Mouse (Mus musculus): Measurements from ENCODE around the gene Dnajc3.

GRCm38 (mm10) chr14:119025889-119026288 lies 88.1 kb downstream of the Dnajc3 start:
- TF ChIP-seq POLR2A (IDR thresholded peaks at IDR 0.05; ENCODE audit: borderline replicate concordance, extremely low read depth, low read depth, low read length) (no peak), CTCF (IDR thresholded peaks at IDR 0.05; ENCODE audit: insufficient read depth, low read length) (peak; percentile 27; the same call in 1 of the 2 replicates)
